Mouse (Mus musculus) heart, adult 2 months (tissue): ENCODE measurements around the gene Yif1b.

Experiments
- CTCF ChIP-seq: fragments of 200-600 bp; IDR thresholded peaks from 2 replicates; pipeline ENCODE4 v1.8.1; 2022; ENCODE audit warnings: antibody characterized with exemption, mild to moderate bottlenecking, moderate library complexity
- EP300 ChIP-seq: fragments of 200-500 bp; IDR thresholded peaks from 2 replicates; pipeline ENCODE4 v1.6.1; 2011; ENCODE audit warnings: low read depth, low read length, control low read depth; ENCODE audit not compliant: insufficient read depth
- POLR2A ChIP-seq: fragments of 200-500 bp; IDR thresholded peaks from 2 replicates; pipeline ENCODE4 v1.6.1; 2011; ENCODE audit warnings: mild to moderate bottlenecking, low read depth, low read length, control low read depth; ENCODE audit not compliant: insufficient read depth

DNA sequence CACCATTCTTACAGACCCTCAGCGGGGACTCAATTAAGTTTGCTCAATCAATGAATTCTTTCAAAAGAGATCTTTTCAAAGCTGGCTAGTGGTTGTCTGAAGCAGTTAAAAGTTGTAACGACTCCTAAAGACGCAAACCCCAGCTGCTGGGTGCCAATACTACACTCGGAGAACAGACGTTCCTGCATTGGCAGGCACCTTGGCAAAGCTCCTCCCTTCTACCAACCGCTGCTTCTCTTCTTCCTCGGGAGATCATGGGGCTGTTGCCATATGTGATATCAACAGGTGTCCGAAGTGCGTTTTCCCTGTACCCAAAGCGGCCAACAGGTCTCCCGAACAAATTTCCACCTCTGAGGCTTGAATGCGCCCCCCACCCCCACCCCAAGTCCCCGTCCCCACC is 42.7 kb downstream of the Yif1b start:
- TF ChIP-seq EP300 = no peak
- no peak for TF ChIP-seq CTCF
- TF ChIP-seq POLR2A = no peak
